Mouse (Mus musculus) adrenal gland, adult 18-20 months (tissue): Measurements from ENCODE around the gene Phpt1. TPM values are rescaled to one million over a fixed set of nuclear protein-coding genes. Genes with fewer than 3 reads are reported as not detected.

Experiments
- DNase-seq, 2 experiments: peaks; one replicate each; pipeline ENCODE4 v3.0.0; 2021 to 2022; ENCODE audit warnings: low spot score in 2 of 2
- total RNA-seq, 2 experiments: library from RNA; stranded (reverse); gene quantifications; 1 replicate in 1 of 2; 2 replicates in 1 of 2; pipeline ENCODE4 v1.2.3; 2021

Gene Phpt1
- total RNA-seq, 2 experiments from 2014 or later = 49.4 to 69.5 TPM

- DNase-seq = no peak
Measured at GRCm38 (mm10) chr2:25526510-25527302, 48.3 kb downstream of the Phpt1 start.

Other genes starting within 250 kb of the Phpt1 start
- 10 to 100 TPM; 59.0 to 63.2 TPM for gene Man1b1, start 242.9 kb downstream of the Phpt1 start, total RNA-seq
- gene Dpp7, start 218.9 kb downstream of the Phpt1 start, total RNA-seq = 10 to 100 TPM; 32.3 to 42.0 TPM
- 10 to 100 TPM; 18.8 to 20.9 TPM for gene Uap1l1, start 209.5 kb downstream of the Phpt1 start, total RNA-seq
- not detected for gene Sapcd2, start 202.9 kb downstream of the Phpt1 start, total RNA-seq
- gene Entpd2, start 179.3 kb downstream of the Phpt1 start, total RNA-seq = 1 to 10 TPM; 3.2 to 8.3 TPM
- 100 to 1,000 TPM; 125 to 161 TPM for gene Npdc1, start 175.9 kb downstream of the Phpt1 start, total RNA-seq
- gene Fut7, start 152.0 kb downstream of the Phpt1 start, total RNA-seq = under 1 TPM; 0.13 to 0.35 TPM
- gene Abca2, start 146.5 kb downstream of the Phpt1 start, total RNA-seq = 10 to 100 TPM; 36.9 to 48.5 TPM
- 1 to 10 TPM in 1 of 2 experiments, under 1 TPM in 1; 0.53 to 1.1 TPM for gene Clic3, start 118.4 kb downstream of the Phpt1 start, total RNA-seq
- gene Paxx, start 114.1 kb downstream of the Phpt1 start, total RNA-seq = 10 to 100 TPM; 38.6 to 54.5 TPM
- 1 to 10 TPM; 1.1 to 3.1 TPM for gene Ptgds, start 105.2 kb downstream of the Phpt1 start, total RNA-seq
- not detected for gene Lcn12, start 81.3 kb downstream of the Phpt1 start, total RNA-seq
- 10 to 100 TPM; 92.1 to 94.5 TPM for gene Fbxw5, start 74.5 kb downstream of the Phpt1 start, total RNA-seq
- 1 to 10 TPM; 2.2 to 3.5 TPM for gene C8g, start 73.5 kb downstream of the Phpt1 start, total RNA-seq
- 10 to 100 TPM; 32.5 to 32.6 TPM for gene Traf2, start 28.3 kb downstream of the Phpt1 start, total RNA-seq
- 100 to 1,000 TPM; 302 to 308 TPM for gene Edf1, start 17.4 kb downstream of the Phpt1 start, total RNA-seq
- gene Mamdc4, start 379 bp downstream of the Phpt1 start, total RNA-seq = 1 to 10 TPM; 3.4 to 4.4 TPM
- 1 to 10 TPM; 1.5 to 1.7 TPM for gene Ajm1, start 6.5 kb upstream of the Phpt1 start, total RNA-seq
- 10 to 100 TPM; 82.3 to 97.5 TPM for gene Rabl6, start 33.3 kb upstream of the Phpt1 start, total RNA-seq
- not detected for gene Ccdc183, start 42.5 kb upstream of the Phpt1 start, total RNA-seq
- 10 to 100 TPM; 14.6 to 38.7 TPM for gene Tmem141, start 46.8 kb upstream of the Phpt1 start, total RNA-seq
- 10 to 100 TPM in 1 of 2 experiments, 1 to 10 TPM in 1; 5.3 to 12.3 TPM for gene Fcna, start 52.8 kb upstream of the Phpt1 start, total RNA-seq
- not detected for gene Lcn8, start 77.9 kb upstream of the Phpt1 start, total RNA-seq
- gene Lcn5, start 82.7 kb upstream of the Phpt1 start, total RNA-seq = not detected
- gene Lcn6, start 101.6 kb upstream of the Phpt1 start, total RNA-seq = not detected
- not detected for gene Lcn10, start 107.5 kb upstream of the Phpt1 start, total RNA-seq
- 10 to 100 TPM in 1 of 2 experiments, not detected in 1; 67.0 TPM for gene Obp2a, start 124.8 kb upstream of the Phpt1 start, total RNA-seq
- gene Bmyc, start 131.5 kb upstream of the Phpt1 start, total RNA-seq = 10 to 100 TPM; 36.0 to 42.9 TPM
- not detected for gene Obp2b, start 161.8 kb upstream of the Phpt1 start, total RNA-seq
- not detected for gene Lcn3, start 190.3 kb upstream of the Phpt1 start, total RNA-seq
- not detected for gene Lcn11, start 201.8 kb upstream of the Phpt1 start, total RNA-seq
- not detected for gene Gm13539, start 207.0 kb upstream of the Phpt1 start, total RNA-seq
- gene Glt6d1, start 240.6 kb upstream of the Phpt1 start, total RNA-seq = not detected
- not detected for gene Lcn9, start 247.9 kb upstream of the Phpt1 start, total RNA-seq